Mouse (Mus musculus) olfactory bulb, adult 2 months (tissue): ENCODE results near the gene Tmem131l.

Source experiments
- CTCF ChIP-seq: fragments of 200-500 bp; IDR thresholded peaks from 2 replicates; pipeline ENCODE4 v1.5.1; 2012; ENCODE audit warnings: low read depth, mild to moderate bottlenecking, low read length, moderate library complexity; ENCODE audit not compliant: insufficient read depth
- POLR2A ChIP-seq: fragments of 200-500 bp; IDR thresholded peaks from 2 replicates; pipeline ENCODE4 v1.6.1; 2012; ENCODE audit warnings: mild to moderate bottlenecking, low read depth, low read length, moderate library complexity; ENCODE audit not compliant: insufficient read depth

- TF ChIP-seq POLR2A, result no peak
- no peak for TF ChIP-seq CTCF
Measured at GRCm38 (mm10) chr3:84077505-84077904, 37.5 kb upstream of the Tmem131l start.
